Mouse (Mus musculus): ENCODE data around the gene Foxn1.

Foxn1 gene

GRCm38 (mm10) chr11:78327634-78328511 is 58.5 kb downstream of the Foxn1 start, which contains the start of gene Pigs:
Gene Pigs, plus strand, starts transcription at chr11:78328415.
- DNase-seq (ENCODE audit: low spot score in 2 of 2): peak; percentile 87 to 95

- DNase-seq (ENCODE audit: low spot score in 2 of 2): no peak
Observed at GRCm38 (mm10) chr11:78327215-78327614, 59.1 kb downstream of the Foxn1 start.

GRCm38 (mm10) chr11:78324965-78325364 is 61.4 kb downstream of the Foxn1 start:
- DNase-seq (ENCODE audit: low spot score in 2 of 2): no peak

- DNase-seq (ENCODE audit: low spot score in 2 of 2): no peak
Observed at GRCm38 (mm10) chr11:78324000-78324785, 62.2 kb downstream of the Foxn1 start.

GRCm38 (mm10) chr11:78322860-78323259 is 63.5 kb downstream of the Foxn1 start, which contains the start of gene Aldoc:
Gene Aldoc, plus strand, starts transcription at chr11:78322968.
- peak; percentile 55 to 72 for DNase-seq (ENCODE audit: low spot score in 2 of 2)

GRCm38 (mm10) chr11:78322076-78322831 is 64.1 kb downstream of the Foxn1 start:
- DNase-seq (ENCODE audit: low spot score in 2 of 2): no peak

- DNase-seq (ENCODE audit: low spot score in 2 of 2): no peak
Observed at GRCm38 (mm10) chr11:78318411-78318810, 67.9 kb downstream of the Foxn1 start.

GRCm38 (mm10) chr11:78313662-78314061 is 72.7 kb downstream of the Foxn1 start:
- DNase-seq (ENCODE audit: low spot score in 2 of 2): no peak

- DNase-seq (ENCODE audit: low spot score in 2 of 2): no peak
Observed at GRCm38 (mm10) chr11:78310861-78311511, 75.4 kb downstream of the Foxn1 start.
